Mouse (Mus musculus) frontal cortex, adult 2 months (tissue): ENCODE measurements around the gene Cxcl1. TPM values are rescaled to one million over a fixed set of nuclear protein-coding genes. Genes with fewer than 3 reads are reported as not detected.
A peak's percentile ranks its signal among the peaks of the same experiment; 100 is the strongest.
"Not testable (repeated sequence)": the region's sequence is repeated elsewhere in the genome, so short reads cannot be mapped to it uniquely, and the experiment has no call there.

Experiments
- DNase-seq, 2 experiments: peaks; one replicate each; pipeline ENCODE4 v3.0.0; 2022; ENCODE audit warnings: low spot score in 1 of 2; ENCODE audit errors: extremely low spot score in 1 of 2
- polyA plus RNA-seq: library from polyadenylated mRNA; depleted of rRNA; stranded (reverse); fragments of >200 nt; gene quantifications from 2 replicates; pipeline ENCODE4 v1.2.3, GENCODE M21; 2012; rRNA removed

Gene Cxcl1
- polyA plus RNA-seq, result 0.32 and 0.46 TPM in 2 replicates

DNA sequence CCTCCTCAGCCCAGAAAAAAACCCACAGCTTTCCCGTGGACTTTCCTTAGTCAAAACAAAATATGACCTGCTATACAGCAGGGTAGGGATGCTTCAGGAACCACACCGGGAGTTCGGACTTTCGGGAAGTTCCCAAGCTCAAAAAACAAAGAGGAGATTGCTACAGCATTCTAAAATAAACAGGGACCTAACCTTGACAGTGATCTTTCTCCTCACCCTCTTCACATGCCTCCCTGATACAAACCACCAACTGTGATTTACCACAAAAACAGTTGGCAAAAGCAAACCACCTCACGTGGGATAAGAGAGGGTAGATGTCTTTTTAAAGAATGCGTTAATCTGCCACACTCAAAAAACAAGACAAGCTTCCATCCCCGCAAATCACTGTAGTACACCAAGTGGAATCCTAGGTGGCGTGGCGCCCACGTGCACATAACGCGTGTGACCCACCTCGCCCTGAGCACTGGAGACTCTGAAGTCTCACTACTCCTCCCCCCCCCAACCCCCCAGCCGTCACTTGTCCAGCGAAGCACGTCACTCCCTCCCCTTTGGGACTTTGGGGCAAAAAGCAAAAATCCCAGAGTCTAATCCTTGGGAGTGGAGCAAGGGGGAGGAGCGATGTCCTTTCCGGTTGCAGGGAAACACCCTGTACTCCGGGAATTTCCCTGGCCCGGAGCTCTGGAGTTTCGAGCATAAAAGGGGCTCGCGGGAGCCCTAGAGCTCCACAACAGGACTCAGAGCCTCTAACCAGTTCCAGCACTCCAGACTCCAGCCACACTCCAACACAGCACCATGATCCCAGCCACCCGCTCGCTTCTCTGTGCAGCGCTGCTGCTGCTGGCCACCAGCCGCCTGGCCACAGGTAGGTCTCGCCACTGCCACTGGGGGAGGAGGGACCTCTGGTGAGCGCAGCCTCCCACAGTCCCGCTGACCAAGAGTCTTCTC, at the start of gene Cxcl1:
Gene Cxcl1, plus strand, starts transcription at position 723 of the 945 bp plus-strand sequence.
- no peak for DNase-seq

DNA sequence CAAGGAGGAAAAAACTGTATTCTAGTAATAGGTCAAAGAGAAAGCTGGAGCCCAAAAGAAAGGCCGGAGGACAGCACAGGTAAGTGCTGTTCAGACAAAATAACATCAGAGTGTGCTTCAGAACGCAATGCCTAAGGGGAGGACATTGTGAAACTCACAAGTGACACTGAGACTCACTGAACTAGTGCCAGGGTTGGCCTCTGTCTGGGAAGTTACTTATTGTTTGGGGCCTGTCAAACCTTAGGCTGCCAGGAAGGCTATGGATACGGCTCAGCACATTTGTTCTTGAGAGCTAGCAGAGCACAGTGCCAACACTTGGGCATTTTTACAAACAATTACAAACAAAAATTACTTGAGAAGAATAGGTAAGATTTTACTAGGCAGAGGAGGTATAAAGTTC, 47.1 kb upstream of the Cxcl1 start:
- DNase-seq, result no peak

DNA sequence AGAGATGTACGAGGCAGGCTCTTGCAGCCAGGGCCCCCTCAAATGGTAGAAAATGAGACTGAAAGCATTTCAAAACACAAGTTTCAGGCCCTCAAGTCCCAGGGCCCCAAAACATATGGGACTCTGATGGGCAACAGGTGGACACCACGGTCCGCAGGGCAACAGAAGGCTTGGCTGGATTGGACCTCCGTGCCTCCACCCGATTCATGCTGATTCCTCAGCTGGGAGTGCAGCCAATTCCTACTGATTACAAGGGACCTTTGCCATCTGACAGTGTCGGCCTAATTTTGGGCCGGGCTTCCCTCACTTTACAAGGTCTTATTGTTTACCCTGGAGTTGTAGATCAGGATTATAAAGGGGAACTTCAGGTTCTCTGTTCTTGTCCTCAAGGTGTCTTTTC, 40.9 kb upstream of the Cxcl1 start:
- not testable (repeated sequence) for DNase-seq

DNA sequence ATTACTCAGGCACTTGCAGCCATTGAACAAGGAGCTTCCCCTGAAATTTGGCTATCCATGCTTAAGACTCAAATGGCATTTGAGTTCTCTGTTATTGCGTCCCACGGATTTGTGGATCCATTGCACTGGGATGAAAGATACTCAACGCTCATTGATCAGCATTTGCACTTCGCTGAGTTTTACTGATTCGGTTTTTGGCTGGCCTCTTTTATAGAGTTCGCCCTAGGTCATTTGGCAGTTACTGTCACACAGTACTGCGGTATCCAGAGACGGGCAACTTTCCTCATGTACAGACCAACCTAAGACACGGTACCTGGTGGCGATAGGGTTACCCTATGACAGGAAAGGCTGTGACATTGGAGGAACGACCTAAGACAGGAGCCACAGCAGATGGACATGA, 39.6 kb upstream of the Cxcl1 start:
- DNase-seq, result not testable (repeated sequence)

DNA sequence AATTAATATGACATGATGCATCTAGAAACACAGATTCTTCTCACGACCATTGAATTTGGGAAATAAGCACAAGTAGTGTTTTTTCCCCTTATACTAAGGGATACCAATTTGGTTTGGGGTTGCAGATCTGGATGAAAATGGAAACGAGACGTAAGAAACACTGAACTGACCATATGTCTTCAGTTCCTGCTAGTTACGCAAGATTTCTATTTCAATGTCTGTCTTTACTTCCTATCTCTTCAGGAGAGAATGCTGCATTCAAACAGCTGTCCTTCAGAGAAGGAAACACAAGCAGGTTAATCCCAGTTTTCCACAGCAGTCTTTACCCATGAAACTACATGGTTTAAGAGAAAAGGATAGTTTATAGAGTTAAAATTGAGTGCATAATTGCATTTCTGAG, 37.8 kb upstream of the Cxcl1 start:
- DNase-seq, result no peak

DNA sequence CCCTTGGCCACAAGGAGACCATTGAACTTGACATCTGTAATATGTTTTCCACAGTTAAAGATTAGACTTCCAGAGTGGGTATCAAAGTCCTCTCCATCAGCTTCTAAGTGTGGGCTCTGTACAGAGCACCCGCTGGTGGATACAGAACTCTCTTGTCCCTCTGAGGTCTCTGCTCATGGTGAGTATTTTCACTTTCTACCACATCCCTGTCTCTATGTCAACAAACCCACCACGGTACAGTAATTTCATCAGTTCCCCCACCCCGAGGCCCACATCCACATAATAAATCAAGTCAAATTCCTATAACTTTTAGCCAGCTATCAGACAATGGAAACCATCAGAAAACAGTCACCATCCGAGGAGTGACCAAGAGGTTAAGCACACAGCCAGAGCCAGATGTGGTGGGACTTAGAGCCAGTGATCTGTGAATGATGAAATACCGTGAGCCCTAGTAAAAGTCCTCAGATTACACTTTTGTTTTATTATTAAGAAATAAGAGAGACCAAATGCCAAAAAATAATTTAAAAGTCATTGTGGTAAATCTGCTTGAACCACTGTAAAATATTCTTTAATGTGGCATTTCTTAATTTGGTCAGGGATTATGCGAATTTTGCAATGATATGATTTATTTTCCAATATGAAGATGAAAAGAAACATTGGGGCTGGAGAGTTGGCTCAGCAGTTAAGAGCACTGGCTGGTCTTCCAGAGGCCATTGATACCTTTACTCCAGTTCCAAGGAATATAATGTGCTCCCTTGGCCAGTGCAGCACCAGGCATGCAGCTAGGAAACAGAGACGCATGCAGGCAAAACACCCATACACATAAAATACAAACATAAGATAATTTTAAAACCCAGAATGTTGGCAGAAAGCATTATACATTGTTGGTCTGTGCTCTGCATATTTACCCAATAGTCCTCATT, 35.5 kb upstream of the Cxcl1 start:
- DNase-seq, result no peak

DNA sequence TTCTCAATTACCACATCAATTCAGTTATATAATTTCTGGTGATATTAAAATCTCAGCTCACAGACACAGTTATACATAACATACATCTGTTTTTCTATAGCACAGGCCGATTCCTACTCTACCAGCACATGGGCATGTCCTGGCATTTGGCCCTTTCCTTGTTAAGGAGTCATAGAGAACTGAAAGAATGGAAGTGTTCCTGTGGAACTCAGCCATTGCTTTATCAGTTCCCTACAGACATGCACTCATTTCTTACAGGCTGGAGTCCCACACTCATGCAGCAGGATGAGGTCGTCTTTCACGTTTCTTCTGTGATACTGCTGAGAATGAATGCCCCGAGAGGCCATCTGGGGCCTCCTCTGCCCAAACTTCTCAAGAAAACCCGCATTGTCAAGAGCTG, 33.6 kb upstream of the Cxcl1 start:
- no peak for DNase-seq

DNA sequence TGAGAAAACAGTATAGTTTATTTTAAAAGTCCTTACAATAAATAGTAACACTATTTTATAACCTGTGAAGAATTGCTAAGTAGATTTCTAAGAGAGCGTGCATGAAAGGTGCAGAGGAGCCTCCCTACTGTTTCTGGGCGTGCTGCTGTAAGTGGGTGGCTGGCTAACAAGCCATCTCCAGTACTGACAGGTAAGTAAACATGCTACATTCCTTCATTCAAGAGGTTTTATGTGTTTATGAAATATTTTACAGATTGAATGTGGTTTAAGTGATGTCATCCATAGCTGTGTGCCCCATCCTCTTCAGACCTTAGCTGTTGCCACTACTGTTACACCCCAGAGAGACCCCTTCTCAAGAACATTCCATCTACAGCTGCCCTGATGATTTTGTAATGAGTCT, 32.6 kb upstream of the Cxcl1 start:
- no peak for DNase-seq

DNA sequence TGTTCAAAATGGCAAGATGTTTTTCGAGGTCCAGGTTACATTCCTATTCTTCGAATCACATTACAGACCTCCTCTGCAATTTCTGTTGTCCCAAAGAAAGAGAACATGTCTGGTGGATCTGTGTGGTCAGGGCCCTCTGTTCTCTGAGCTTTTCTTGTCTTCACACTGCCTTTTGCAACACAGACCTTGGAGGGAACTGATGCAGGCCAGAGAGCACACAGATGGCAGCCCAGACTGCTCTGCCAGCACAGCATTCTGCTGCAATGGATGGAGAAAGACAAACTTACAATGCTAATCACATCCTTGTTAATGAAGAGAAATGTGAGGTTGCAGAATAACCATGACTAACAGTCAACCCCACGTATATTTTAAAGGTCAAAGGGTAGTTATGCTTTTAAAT, 32.0 kb upstream of the Cxcl1 start:
- no peak for DNase-seq

DNA sequence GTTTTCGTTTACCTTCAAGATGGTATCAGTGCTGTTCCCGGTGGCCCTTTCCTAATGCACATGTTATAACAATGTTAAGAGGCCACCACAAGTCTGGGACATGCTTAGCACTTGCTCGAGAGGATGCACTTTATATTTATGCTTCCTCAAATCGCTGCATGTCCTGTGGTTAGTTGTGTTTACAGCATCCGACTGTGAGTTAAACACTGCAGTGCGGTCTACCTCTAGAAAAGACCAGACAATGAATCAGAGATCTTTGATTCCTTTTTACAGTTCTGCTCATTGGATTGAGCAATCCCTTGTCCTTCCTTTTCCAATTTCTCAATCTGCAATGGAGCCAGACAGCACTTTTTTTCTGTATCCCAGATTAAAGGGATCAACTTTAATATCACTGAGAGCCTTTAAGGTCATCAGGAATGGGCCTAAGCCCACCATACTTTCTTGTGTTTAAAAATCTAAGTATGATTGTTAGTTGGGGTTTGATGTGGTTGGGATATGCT, 29.1 kb upstream of the Cxcl1 start:
- no peak for DNase-seq

DNA sequence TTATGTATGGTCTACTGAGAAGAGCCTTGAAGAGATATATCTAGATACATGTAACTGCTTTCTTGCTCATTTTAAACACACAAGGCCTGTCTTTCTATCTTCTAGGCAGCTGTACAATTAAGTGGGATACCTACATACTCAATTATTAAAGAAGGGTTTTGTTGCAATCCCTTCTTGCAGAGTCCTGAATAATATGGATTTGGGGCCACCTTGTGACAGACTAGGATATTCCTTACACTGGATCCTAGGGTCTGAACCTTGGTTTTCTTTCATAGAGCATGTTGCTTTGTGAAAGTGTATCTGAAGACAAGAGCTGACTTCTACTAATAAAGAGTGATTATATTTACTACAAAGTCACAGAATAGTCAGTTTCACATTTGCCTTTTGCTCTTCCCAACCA, 24.3 kb upstream of the Cxcl1 start:
- peak in 1 of 2 experiments; percentile 22 for DNase-seq

DNA sequence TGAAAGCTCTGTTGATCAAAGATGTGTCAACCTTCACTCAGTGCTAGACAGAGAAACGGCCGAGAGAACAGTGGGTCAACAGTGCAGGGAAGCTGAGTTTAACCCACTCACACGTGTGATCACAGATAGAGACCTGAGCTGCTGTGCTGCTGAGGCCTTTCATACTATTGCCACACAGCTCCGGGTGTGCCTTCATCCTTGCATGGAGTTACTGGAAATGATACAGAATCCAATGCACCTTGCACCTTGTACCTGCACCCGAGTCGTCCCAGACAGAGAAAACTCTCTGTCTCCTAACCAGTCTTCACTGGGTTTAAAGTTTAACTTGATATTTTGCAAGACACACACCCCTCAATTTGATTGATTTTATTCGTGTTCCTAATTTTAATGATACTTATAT, 18.7 kb upstream of the Cxcl1 start:
- no peak for DNase-seq

DNA sequence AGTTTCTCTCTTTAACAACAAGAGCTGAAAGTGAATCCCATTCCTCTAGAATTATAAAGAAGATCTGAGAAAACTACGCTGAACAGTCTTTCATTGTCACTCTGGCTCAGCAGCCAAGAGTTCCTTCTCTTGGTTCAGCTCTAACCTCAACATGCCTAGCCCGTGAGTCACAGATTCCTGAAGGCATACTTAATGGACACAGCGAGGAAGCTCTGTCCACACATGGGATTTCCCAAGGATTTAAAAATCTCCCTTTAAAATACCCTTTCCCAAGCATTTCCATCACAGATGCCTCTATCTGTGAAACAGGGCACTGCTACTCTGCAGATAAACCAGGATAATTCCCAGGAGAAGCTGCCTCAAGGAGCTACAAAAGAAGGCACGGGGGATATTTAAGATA, 15.0 kb upstream of the Cxcl1 start:
- DNase-seq, result no peak

DNA sequence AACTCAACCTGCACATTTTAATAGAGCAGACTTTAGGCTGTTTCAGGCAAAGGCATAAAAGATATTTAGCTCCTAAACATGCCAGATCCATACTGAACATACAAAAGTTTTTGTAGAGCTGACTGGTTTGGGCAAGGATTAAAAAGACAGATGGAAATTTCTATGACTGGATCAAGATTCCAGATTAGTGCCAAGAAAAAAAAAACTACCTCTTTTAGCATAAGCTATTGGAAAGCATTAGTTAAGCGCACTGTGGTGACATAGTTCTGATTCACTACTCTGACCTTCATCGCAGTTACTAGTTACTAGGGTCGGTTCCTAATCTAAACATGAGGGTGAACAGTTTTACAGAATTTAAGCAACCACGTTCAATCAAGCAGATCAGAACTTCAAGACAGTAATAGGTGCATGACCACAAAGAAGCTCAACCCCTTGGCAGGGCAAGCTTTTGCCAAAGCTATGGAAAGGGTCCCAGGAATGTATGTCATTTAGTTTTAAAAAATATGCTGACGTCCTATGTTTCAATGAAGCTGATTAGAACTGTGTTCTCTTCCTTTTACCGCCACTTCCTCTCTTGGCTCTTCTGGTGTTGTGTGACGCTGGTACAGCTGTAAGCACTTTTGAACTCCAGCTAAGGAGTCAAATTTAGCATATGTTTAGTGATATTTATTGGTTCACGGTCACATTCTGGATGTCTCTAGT, 14.4 kb upstream of the Cxcl1 start:
- DNase-seq, result no peak

DNA sequence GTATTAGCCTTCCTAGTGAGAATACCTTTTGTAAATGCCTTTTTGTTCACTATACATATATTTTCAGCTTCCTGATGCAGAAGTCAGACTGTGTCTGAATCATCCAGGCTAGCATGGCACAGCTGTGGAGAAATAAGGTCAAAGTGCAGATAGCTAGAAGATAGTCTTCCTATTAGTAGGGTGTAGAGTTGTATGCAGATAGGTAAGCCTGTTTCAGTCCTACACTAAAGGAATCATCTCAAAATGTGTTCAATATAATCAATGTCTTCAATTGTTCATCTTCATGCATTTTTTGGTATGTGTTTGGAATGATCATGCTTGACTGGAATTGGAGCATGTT, 13.9 kb upstream of the Cxcl1 start:
- DNase-seq, result no peak

DNA sequence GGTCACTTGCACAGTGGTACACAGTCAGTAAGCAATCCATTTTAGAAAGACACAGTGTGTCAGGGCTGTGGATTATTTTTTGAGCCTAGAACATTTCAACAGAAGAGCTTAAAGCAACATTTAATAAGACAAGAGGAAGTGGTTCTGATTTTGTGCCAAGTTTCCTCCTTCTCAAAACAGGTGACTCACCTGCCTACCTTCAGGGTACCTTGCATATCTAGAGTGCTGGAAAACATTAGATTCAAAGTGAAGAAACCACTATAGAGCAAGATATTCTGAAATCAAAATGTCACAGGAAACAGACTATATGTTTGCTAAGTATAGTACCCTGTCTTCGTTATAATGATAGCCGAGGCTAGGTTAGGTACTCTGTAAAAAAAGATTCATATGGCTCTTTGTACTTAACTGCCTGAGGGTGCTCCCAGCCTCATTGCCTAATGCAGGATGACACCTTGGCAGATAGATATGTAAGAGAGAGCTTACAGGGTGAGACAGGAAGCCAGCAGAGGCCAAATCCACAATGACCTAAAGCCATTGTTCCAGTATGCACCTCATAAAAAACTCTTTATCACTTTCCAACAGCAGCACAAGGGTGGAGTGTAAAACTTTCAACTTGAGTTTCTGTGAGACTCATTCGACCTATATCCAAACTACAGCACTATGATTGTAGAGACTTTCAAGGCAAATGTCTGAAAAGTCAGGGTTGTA, 11.6 kb upstream of the Cxcl1 start:
- no peak for DNase-seq

DNA sequence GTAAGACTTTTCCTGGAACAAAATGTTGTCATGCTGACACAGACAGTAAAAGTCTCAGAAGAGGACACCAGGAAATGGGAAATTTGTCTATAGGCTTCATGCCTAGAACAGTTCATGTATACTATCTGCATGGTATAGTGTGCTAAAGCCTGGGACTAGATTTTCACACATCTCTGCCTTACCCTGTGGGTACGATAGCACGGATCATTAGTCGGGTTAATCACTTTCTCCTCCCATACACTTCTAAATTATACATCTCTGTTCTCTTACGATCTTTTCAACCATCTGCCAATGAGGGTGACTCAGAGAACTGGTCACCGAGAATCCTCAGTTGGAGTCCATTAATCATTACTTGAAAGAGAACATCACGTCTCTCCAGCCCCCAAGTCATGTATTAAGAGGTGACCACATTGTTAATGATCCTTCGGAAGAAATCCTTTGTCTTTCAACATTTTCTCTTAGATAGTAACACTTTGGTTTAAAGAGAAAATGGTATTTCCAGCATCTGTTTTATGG, 10.6 kb upstream of the Cxcl1 start:
- DNase-seq, result no peak

DNA sequence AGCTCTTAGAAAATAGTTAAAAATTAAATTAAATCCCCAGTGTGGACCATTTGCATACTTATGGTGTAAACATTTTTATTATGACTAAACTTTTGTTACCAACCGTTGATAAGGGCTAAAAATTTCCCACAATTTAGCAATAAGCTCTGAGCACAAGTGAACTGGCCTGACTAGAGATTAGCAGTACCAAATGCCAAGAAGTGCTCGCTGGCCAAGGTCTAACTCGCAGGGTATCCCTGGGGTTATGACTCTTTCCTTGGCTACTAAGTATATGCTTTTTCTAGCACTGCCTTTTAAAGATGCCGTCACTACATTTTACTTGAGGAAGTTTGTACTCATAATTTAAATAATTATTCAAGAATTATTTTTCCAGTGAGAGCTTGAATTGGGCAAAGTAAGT, 10.0 kb upstream of the Cxcl1 start:
- no peak for DNase-seq

DNA sequence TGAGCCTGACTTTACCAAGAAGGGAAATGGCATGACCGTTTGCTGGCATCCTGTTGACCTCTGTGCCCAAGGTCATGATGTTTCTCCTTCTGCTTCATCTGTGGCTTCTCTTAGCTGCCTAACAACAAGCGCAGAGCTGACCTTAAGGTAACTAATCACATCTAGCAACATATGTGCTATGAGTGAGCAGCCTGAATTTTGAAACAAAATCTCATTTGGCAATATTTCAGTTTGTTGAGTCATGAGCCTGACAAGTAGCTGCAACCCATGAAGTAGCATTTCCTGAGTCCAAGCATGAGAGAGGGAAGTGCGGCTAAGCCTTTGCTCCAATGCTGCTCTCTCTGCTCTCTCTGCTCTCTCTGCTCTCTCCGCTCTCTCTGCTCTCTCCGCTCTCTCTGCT, 9.4 kb upstream of the Cxcl1 start:
- DNase-seq, result peak in 1 of 2 experiments; percentile 44

DNA sequence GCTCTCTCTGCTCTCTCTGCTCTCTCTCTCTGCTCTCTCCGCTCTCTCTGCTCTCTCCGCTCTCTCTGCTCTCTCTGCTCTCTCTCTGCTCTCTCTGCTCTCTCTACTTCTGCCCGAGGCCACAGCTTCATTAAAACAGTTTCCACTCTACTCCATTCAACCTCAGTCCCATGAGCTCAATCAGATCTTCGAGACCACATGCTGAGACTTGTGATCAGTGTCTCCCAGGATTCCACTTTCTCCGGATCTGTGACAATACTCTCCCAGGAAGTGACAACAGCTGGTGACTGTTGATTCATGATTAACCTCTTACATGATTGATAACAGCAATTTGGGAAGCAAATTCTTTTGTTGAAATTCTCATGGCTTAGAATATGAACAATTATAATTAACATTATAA, 8.9 kb upstream of the Cxcl1 start:
- DNase-seq, result no peak
